Mouse (Mus musculus) ES-E14 (cell line): ENCODE results near the gene Gipc3. TPM values are rescaled to one million over a fixed set of nuclear protein-coding genes. Genes with fewer than 3 reads are reported as not detected.

ENCODE experiments used
- DNase-seq: peaks from one replicate; pipeline ENCODE4 v3.0.0-alpha.2; 2013; ENCODE audit warnings: low read depth, low spot score
- H3K27ac ChIP-seq: 2 replicates; pipeline ENCODE4 v1.5.1; 2012; ENCODE audit warnings: low read depth, mild to moderate bottlenecking, low read length, moderate library complexity, mixed read lengths; ENCODE audit not compliant: poor library complexity, insufficient read depth, severe bottlenecking
- H3K36me3 ChIP-seq: 2 replicates; pipeline ENCODE4 v1.6.1; 2012; ENCODE audit warnings: mild to moderate bottlenecking, low read length, moderate library complexity, mixed read lengths; ENCODE audit not compliant: control insufficient read depth, poor library complexity, insufficient read depth, severe bottlenecking
- H3K4me1 ChIP-seq, 2 experiments: fragments of 150-350 bp in 1 of 2; sonication (generic) in 1 of 2; 2 replicates each; pipeline ENCODE4 v1.6.1; 2012; ENCODE audit warnings: low read length in 2 of 2, mild to moderate bottlenecking in 1 of 2, mixed read lengths in 1 of 2; ENCODE audit not compliant: control insufficient read depth in 2 of 2, insufficient read depth in 2 of 2, poor library complexity in 1 of 2
- H3K4me3 ChIP-seq, 2 experiments: fragments of 150-350 bp in 1 of 2; sonication (generic) in 1 of 2; 2 replicates each; pipeline ENCODE4 v1.5.1; 2012; ENCODE audit warnings: low read length in 2 of 2, low read depth in 1 of 2, mild to moderate bottlenecking in 1 of 2, mixed read lengths in 1 of 2; ENCODE audit not compliant: insufficient read depth in 1 of 2, poor library complexity in 1 of 2, severe bottlenecking in 1 of 2
- H3K9ac ChIP-seq: 2 replicates; pipeline ENCODE4 v1.6.1; 2012; ENCODE audit warnings: low read depth, mild to moderate bottlenecking, low read length, mixed read lengths; ENCODE audit not compliant: poor library complexity, insufficient read depth, severe bottlenecking
- H3K9me3 ChIP-seq: fragments of 150-350 bp; sonication (generic); 2 replicates; pipeline ENCODE4 v1.6.1; 2012; ENCODE audit warnings: low read depth, mild to moderate bottlenecking, low read length; ENCODE audit not compliant: control insufficient read depth, insufficient read depth
- CHD2 ChIP-seq: IDR thresholded peaks from 2 replicates; pipeline ENCODE4 v1.6.1; 2014; ENCODE audit warnings: mild to moderate bottlenecking, low read depth, low read length, inconsistent platforms
- HCFC1 ChIP-seq: IDR thresholded peaks from 2 replicates; pipeline ENCODE4 v1.6.1; 2012; ENCODE audit warnings: low read length, inconsistent platforms, borderline replicate concordance; ENCODE audit not compliant: insufficient read depth
- MAFK ChIP-seq: IDR thresholded peaks from 2 replicates; pipeline ENCODE4 v1.6.1; 2014; ENCODE audit warnings: mild to moderate bottlenecking, low read depth, low read length, inconsistent platforms; ENCODE audit not compliant: insufficient read depth
- ZC3H11A ChIP-seq: IDR thresholded peaks from 2 replicates; pipeline ENCODE4 v1.6.1; 2012; ENCODE audit warnings: low read depth, mild to moderate bottlenecking, inconsistent platforms, low read length, borderline replicate concordance
- ZNF384 ChIP-seq: IDR thresholded peaks from 2 replicates; pipeline ENCODE4 v1.6.1; 2012; ENCODE audit warnings: low read depth, low read length, inconsistent platforms
- in situ Hi-C, 2 experiments: fragments of 600-800 bp; cut with MboI; formaldehyde crosslinking; loops; one replicate each; pipeline ENCODE4 v1.15.1; 2025; ENCODE audit warnings: low sequenced_read_pairs in 2 of 2, inconsistent platforms in 1 of 2; ENCODE audit not compliant: unreplicated experiment in 2 of 2
- total RNA-seq: library from RNA; depleted of rRNA; stranded (reverse); fragments of 300-350 nt; gene quantifications from 2 replicates; pipeline ENCODE4 v1.2.3, GENCODE M21; 2012; rRNA removed

Gene Gipc3
- total RNA-seq = 0.09 and 0.16 TPM in 2 replicates

DNA sequence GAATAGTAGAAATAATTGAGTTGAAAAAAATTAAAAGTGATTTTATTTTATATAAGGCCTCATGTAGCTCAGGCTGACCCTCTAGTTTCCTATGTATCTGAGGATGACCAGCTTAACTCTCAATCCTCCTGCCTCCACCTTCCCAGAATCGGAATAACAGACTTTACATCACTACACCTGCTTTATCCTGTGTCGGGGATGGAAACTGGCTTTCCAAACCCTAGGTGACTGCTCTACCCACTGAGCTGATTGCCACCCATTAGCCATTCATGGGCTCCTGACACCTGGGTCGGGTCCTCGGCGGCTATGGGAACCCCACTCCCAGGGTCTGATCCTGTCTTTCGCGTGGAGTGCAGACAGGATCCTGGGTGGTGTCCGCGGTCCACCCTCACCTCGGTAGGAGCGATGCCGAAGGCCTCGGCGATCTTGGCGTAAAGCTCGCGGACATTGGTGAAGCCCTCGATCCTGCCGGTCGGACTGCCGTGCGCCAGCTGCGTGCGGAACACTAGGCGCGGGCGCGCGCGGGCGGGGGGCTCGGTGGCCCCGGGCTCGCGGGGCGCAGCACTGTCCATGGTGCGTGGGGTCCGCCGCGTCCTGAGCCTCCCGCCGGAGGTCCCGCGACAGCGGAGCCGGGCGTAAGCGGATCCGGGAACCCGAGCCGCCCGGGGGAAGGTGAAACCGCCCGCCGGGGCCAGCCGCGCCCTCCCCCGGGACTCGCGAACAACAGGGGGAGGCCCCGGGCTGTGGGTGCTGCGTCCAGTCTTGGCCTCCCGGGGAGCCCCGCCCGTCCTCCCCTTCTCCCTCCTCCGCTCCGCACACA lies at the start of gene Gipc3:
Gipc3 (minus strand) TSS at position 581 of the 820 bp plus-strand sequence.
- no peak for TF ChIP-seq ZC3H11A
- no peak for TF ChIP-seq MAFK
- TF ChIP-seq CHD2 = no peak
- TF ChIP-seq HCFC1 = no peak
- TF ChIP-seq ZNF384 = no peak
- Histone ChIP-seq H3K27ac (no peak within 1 kb of the TSS), H3K9ac (peak within 1 kb of the TSS; percentile 42), H3K4me1 (peaks cover 0 to 16% of the 10 kb centered on the region in 2 experiments; a peak in 2 of 4 replicates), H3K4me3 (peak within 1 kb of the TSS; percentile 31 to 64; a peak in 3 of 4 replicates), H3K36me3 (no peaks in the 10 kb centered on the region), H3K9me3 (no peaks in the 10 kb centered on the region)
- in situ Hi-C loops = no loop called here
- DNase-seq = no peak

DNA sequence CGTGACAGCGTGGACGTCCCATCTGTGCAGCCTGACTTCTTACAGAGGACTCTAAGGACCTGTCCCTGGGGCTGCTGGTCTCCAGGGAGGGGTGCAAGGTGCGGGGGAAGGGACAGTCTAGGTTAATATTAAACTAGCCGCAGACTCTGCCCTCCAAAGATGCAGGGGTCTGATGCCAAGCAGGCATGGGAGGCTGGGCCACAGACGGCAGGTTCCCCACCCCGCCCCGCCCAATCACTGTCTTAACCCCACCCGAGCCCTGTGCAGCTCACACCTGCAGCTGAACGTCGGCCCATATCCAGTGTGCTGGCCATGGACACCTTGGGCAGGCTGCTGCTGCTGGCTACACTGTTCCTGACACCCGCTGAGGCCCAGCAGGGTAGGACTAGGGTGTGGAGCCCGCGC lies 49.7 kb upstream of the Gipc3 start, which contains the start of gene Smim24:
Smim24 (plus strand) TSS at position 271 of the 405 bp plus-strand sequence.
- peaks cover 0 to 23% of the 10 kb centered on the region in 2 experiments; a peak in 2 of 4 replicates for H3K4me1 ChIP-seq
- in situ Hi-C loops = no loop called here
- H3K9ac ChIP-seq = 0 out of 2 replicates have a peak within 1 kb of the TSS, but pooled peaks have one; percentile 28
- H3K36me3 ChIP-seq = peaks cover 12% of the 10 kb centered on the region
- H3K27ac ChIP-seq = no peak within 1 kb of the TSS
- no peaks in the 10 kb centered on the region for H3K9me3 ChIP-seq
- no peak for DNase-seq
- 0 out of 4 replicates have a peak within 1 kb of the TSS, but pooled peaks of 1 of the 2 experiments have one; percentile 44 for H3K4me3 ChIP-seq
- TF ChIP-seq ZNF384 = no peak
- no peak for TF ChIP-seq HCFC1
- TF ChIP-seq ZC3H11A = no peak
- TF ChIP-seq CHD2 = no peak
- no peak for TF ChIP-seq MAFK

DNA sequence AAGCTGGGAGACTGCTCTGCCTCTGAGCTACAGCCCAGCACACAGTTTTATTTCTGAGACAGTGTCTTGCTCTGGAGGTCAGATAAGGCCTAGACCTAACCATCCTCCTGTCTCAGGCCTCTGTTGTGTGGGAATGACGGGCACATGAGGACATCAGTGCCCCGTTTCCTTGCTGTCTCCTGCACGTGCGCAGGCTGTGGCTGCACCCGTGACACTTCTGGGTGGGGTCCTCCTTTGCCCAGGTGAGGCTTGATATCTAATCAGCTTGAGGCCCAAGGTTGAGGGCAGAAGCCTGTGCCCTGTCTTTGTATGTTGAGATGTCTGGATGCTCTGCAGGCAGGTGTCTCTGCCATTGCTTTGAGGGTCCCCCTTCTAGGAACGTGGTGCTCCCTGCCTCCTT lies 49.2 kb upstream of the Gipc3 start:
- Histone ChIP-seq H3K9me3 (no peaks in the 10 kb centered on the region), H3K36me3 (peaks cover 18% of the 10 kb centered on the region), H3K9ac (no peak overlapping the region), H3K27ac (no peak overlapping the region), H3K4me1 (peaks cover 0 to 21% of the 10 kb centered on the region in 2 experiments; a peak in 2 of 4 replicates), H3K4me3 (no peak overlapping the region)
- in situ Hi-C loops = no loop called here
- no peak for DNase-seq
- TF ChIP-seq ZNF384 = no peak
- TF ChIP-seq MAFK = no peak
- no peak for TF ChIP-seq HCFC1
- TF ChIP-seq CHD2 = no peak
- TF ChIP-seq ZC3H11A = no peak

DNA sequence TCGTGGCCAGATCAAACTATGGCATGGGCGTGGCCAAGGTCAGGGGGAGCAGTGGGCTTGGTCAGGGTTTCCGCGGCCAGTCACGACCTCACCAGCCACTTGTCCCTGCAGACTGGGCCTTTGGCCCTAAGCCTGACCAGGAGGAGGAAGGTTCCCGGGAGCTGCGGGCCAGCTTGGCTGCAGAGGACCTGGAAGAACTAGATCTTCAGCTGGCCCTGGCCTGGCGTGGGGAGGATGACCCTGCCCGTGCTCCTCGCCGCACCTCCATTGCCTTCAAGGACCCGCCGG lies 47.6 kb upstream of the Gipc3 start:
- no peak overlapping the region for H3K9ac ChIP-seq
- no peak overlapping the region for H3K27ac ChIP-seq
- no peak overlapping the region for H3K4me3 ChIP-seq
- H3K36me3 ChIP-seq = peaks cover 34% of the 10 kb centered on the region
- H3K4me1 ChIP-seq = peaks cover 0 to 19% of the 10 kb centered on the region in 2 experiments; a peak in 2 of 4 replicates
- no peak for TF ChIP-seq ZNF384
- TF ChIP-seq ZC3H11A = no peak
- no peak for TF ChIP-seq HCFC1
- no peak for TF ChIP-seq MAFK
- TF ChIP-seq CHD2 = no peak
- in situ Hi-C loops = no loop called here
- H3K9me3 ChIP-seq = no peaks in the 10 kb centered on the region
- DNase-seq = no peak
